Mouse (Mus musculus): ENCODE results near the gene Trpc7.

Trpc7 gene

DNA sequence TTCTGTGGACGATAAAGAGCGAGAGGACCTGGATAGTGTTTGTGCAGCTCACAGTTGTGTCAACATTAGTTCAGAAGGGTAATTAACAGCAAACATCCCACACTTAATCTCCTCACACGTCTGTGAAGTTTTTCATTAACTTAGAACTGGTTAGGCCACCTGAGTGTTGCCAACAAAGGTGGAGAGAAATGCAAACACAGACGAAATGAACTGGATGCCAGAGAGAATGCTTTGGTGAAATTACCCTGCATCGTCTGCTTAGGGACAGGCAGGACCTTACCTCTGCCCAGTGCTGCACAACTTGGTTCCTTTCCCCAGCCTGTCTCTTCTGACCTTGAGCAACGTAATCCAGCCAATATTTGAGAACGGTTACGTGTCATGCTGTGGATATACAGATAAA, 148.2 kb downstream of the Trpc7 start:
- DNase-seq (ENCODE audit: low spot score in 2 of 2), result no peak

GRCm38 (mm10) chr13:56746739-56747532, 148.9 kb downstream of the Trpc7 start:
- DNase-seq (ENCODE audit: low spot score in 2 of 2), result no peak

- DNase-seq (ENCODE audit: low spot score in 2 of 2), result no peak
Observed at GRCm38 (mm10) chr13:56742325-56742901, 153.4 kb downstream of the Trpc7 start.

- DNase-seq (ENCODE audit: low spot score in 2 of 2), result no peak
Observed at GRCm38 (mm10) chr13:56741691-56742090, 154.1 kb downstream of the Trpc7 start.

DNA sequence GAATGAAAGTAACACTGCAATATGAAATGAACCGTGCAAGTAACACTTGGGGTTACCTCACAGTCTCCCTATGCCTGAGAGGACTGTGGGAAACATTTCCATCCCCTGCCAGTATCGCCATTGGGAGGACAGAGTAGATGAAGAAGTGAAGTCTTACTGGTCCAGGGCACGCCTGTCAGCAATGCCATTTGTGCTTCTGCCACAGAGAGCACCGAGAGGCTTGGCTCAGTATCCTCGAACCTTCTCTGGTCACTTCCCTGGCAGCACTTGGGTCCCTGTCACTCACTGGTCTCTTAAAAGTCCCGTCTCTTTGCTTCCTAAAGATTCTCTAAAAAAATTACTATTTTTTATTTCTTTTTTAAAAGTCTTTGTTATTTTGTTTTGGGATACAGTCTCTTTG, 155.3 kb downstream of the Trpc7 start:
- DNase-seq (ENCODE audit: low spot score in 2 of 2), result no peak

GRCm38 (mm10) chr13:56739556-56739955, 156.2 kb downstream of the Trpc7 start:
- DNase-seq (ENCODE audit: low spot score in 2 of 2), result no peak

DNA sequence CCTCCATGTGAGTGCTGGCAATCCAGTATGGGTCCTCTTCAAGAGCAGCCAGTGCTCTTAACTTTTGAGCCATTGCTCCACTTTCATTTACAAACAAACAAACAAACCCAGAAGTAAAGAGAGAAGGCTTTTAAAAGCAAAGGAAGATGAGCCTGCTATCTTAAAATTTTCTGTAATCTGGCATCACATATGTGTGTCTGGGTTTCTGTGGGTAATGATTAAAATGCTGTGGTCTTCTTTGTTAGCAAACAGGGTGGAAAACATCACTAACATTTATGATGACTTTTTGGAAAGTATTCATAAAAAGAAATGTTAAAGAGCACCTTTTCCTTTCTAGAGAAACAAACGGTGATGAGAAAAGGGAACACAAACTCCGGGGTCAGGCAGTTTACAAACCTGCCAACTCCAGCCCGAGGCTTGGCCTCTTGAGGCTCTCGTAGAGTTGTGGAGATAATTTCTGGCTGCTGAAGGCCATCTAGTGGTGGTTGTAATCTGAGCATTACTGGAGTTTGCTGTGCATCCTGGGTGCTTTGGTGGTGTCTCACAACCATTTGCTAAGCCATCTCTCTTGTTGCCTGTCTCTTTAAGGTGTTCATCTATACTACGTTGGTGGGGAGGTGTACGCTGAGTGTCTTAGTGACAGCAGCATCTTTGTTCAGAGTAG, 160.4 kb downstream of the Trpc7 start:
- DNase-seq (ENCODE audit: low spot score in 2 of 2), result no peak

- no peak for DNase-seq (ENCODE audit: low spot score in 2 of 2)
Observed at GRCm38 (mm10) chr13:56734617-56735016, 161.2 kb downstream of the Trpc7 start.

DNA sequence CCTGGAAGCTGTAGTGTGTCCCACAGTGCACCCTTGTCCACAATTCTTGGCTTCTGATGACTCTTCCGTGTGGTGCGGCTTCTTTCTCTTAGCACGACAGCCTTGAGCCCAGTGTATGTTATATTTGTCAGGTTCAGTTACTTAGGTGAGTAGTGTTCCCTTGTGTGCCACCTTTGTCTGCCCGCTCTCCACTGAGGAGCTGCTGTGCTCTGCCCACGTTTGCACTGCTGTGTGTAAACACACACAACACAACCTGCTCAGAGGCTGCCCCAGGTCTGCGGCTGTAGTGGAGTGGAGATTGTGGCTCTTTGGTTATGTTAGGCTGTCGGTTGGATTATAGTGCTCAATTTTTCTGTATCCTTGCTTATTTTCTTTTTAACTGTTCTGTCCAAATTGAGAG, 166.7 kb downstream of the Trpc7 start:
- DNase-seq (ENCODE audit: low spot score in 2 of 2), result no peak

- DNase-seq (ENCODE audit: low spot score in 2 of 2), result no peak
Observed at GRCm38 (mm10) chr13:56726551-56726950, 169.2 kb downstream of the Trpc7 start.
